Mouse (Mus musculus): ENCODE data around the gene Hcn1. TPM values are rescaled to one million over a fixed set of nuclear protein-coding genes. Genes with fewer than 3 reads are reported as not detected.

The Hcn1 gene
- total RNA-seq (2021) = under 1 TPM; 0.36 to 0.45 TPM
- long read RNA-seq, experiment 1 = 0 reads
- long read RNA-seq, experiment 2 = 0 reads

DNA sequence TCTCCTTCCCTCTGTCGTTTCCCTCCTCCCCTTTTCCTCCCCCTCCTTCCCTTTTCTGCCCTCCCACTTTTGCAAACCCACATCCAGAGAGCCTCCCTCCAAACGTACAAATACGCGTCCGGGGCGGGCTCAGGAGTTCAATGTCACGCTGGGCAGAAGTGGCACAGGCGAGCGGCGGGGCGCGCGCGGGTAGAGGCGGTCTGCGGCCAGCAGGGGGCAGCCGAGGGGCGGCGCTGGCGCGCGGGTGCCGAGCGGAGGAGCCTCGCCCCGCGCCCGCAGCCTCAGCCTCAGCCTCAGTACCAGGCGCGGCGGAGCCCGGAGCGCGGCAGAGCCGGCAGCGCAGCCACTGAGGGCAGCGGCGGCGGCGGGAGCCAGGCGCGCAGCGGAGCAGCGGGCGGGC lies at the start of gene Hcn1:
Gene Hcn1 (plus strand): TSS at position 140 of the 400 bp plus-strand sequence.
- DNase-seq (ENCODE audit: low spot score in 2 of 2) = peak; percentile 48 to 64

DNA sequence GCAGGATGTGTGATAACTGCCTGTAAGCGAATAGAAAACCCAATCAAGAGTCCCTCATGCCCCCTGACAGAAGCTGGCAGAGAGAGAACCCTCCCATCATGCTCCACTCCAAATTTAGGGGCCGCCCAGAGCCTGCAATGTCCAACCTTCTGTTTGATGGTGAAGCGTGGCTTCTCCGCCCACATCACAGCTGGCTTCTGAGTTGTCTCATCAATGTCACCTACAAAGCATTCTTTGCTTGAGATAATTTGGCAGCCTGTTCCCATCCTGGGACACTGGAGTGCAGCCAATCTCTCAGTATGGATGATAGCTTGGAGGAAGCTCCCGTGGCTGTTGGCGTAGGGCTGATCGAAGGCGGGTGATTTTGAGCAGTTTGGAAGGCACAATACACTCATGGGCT lies 34.9 kb upstream of the Hcn1 start:
- DNase-seq (ENCODE audit: low spot score in 2 of 2) = no peak

DNA sequence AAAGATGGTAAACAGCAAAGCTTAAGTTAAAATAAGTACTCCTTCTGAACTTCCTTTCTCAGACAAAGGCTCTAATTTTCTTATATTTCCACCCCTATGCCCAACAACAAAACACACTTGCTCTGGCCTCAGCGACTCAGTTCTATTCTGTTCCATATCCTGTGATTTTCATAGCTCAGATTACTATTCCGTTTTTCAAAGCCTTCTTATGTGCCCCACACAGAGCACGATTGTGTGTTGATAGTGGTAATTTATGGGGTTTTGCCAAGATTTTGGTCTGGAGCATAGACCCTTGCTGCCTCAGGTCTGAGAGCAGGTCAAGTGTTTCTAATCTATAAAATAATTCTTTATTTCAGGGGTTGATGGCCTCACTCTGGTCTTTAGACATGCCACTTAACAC lies 30.4 kb upstream of the Hcn1 start:
- DNase-seq (ENCODE audit: low spot score in 2 of 2) = no peak

DNA sequence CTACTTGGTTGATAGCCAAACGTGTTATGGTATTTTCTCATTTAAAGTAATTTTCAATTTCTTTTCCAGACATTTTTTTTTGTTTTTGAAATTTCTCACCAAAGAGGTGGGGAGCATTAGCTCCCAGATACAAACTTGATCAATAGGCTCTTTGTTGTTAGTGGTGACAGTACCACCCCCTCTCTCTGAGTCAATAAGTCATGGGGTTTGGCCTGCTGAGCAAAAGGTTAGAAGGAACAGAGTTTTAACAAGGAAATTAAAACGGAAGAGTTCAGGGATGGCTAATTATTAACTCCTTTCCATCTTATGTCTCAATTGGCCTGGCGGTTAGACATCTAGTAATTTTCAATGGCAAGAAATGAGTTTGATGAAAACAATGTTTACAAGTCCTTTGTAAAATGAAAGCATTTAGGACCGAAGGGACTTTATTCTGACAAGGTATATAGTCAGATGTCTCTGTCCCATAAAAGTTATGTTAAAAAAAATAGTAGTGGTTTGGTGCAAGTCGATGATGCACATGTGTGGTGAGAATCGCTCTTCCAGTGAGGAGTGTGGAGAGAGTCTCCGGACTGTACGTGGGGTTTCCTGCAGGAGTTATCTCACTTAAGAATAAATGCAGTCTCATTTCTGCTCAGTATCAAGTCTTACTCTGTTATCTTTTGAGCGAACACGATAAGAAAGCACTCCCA lies 7.5 kb upstream of the Hcn1 start:
- no peak for DNase-seq (ENCODE audit: low spot score in 2 of 2)

DNA sequence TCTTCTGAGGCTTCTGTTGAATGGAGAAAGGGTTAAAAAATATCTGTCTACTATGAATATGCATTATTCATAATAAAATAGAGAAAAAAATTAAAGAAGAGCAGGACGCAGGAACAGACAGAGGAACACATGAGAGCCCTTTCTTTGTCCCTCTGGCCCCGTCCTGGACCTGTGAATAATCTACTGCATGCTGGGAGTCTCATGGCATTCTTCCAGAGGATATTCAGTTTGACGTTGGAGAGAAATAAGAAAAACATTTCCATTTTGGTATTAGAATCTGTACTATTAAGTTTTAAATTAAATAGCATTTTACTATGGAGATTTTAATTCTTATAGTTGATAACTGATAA lies 7.0 kb upstream of the Hcn1 start:
- DNase-seq (ENCODE audit: low spot score in 2 of 2) = no peak

- DNase-seq (ENCODE audit: low spot score in 2 of 2) = no peak
Measured at GRCm38 (mm10) chr13:117601331-117601965, 672 bp upstream of the Hcn1 start.

DNA sequence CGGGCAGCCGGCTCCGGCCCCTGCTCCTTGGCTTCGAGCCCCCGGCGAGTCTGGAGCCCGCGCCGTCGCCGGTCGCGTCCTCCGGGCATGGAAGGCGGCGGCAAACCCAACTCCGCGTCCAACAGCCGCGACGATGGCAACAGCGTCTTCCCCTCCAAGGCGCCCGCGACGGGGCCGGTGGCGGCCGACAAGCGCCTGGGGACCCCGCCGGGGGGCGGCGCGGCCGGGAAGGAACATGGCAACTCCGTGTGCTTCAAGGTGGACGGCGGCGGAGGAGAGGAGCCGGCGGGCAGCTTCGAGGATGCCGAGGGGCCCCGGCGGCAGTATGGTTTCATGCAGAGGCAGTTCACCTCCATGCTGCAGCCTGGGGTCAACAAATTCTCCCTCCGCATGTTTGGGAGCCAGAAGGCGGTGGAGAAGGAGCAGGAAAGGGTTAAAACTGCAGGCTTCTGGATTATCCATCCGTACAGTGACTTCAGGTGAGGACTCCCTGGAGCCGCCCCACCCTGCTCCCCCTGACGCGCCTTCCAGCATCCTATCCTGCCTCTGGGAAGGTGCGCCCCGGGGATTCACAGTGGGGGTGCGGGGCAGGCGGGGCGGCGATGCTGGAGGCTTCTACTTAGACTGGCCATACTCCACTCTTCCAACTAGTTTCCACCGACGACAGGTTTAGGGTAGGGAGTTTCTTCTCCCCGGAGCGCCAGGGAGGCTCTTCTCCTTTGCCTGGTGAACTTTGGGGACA lies 668 bp downstream of the Hcn1 start:
- DNase-seq (ENCODE audit: low spot score in 2 of 2) = no peak

DNA sequence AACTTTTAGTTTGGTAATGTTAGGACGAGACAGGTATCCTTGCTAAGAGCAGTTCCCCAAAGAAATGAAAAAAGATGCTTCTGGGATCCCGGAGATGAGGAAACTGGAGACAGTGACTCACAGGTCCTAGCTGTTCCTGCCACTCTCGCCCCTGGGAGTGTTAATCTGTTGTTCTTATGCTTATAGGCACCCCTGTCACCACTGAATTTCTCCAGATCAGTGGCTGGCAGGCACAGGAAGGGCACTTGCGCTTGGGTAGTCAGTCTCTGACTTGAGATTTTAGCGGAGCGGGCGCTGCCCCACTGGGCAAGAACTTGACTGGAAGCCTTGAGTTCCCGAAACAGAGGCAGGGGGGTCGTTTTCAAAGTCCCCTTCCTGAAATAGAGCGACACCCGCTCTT lies 1.3 kb downstream of the Hcn1 start:
- DNase-seq (ENCODE audit: low spot score in 2 of 2) = no peak

- DNase-seq (ENCODE audit: low spot score in 2 of 2) = no peak
Measured at GRCm38 (mm10) chr13:117604073-117604472, 2.0 kb downstream of the Hcn1 start.

DNA sequence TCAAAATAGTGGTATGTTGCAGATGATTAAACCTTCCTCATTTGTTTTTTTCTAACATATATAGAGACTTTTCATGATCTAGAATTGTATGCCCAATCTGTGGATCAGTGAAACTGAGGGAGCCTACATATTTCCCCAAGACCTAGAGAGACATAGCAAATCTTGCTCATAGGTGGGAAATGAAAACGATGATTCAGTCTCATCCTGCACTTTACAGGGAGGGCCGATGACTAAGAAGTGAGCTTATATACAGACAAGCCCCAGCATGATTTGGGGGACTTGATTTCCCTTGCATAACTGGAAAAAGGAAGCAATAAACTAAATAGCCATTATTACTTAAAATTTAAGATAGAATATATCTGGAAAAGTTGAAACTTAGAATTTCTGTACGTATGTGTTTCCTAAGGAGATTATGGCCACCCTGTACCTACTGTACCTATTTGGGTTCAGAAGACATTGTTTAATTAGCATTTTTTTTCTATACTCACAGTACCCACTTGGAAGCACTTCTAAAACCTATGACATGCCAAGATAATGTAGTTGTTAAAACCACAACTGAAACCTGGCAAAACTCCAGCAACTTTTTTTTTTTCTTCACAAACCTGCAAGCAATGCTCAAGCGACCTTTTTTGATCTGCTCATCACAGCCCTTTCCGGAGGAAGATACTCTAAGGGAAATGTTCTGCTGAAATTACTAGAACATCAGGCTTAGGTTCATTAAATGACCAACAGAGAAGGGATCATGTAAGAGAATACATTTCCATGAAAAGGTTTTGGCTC lies 3.0 kb downstream of the Hcn1 start:
- no peak for DNase-seq (ENCODE audit: low spot score in 2 of 2)

GRCm38 (mm10) chr13:117611881-117612280 lies 9.8 kb downstream of the Hcn1 start:
- no peak for DNase-seq (ENCODE audit: low spot score in 2 of 2)

- no peak for DNase-seq (ENCODE audit: low spot score in 2 of 2)
Measured at GRCm38 (mm10) chr13:117619544-117619943, 17.4 kb downstream of the Hcn1 start.

GRCm38 (mm10) chr13:117657501-117657900 lies 55.4 kb downstream of the Hcn1 start:
- DNase-seq (ENCODE audit: low spot score in 2 of 2) = no peak

DNA sequence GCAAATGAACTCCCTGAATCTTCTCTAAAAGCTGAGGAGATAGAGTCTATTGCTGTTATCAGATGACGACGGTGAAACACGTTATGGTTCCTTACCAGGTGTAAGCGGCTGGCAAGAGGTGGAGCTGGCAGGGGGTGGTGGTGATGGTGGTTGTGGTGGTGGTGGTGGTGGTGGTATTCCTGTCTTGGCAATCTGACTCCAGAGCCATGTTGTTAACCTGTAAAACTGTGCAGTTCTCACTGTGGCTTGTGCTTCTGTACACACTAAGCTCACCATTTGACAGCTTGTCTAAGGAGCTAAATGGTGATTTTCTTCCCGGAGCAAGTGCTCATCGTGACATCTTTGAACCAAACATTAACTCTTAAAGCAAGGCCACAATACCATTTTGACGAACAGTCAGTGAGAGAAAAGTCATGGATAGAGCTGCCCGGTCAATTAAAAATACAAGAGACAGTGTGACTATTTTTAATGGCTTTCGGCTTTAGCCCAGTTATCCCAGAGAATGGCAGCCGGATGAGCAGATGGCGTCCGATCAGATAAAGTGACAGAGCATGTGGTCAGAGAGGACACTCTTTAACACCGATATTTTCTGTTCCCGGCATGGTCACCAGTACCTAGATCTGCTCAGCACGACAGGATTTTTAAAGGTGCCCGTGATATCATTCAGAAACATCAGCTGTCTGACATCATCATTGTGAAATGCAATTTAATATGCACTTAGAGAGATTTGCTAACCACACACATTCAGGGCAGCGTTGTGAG lies 56.5 kb downstream of the Hcn1 start:
- no peak for DNase-seq (ENCODE audit: low spot score in 2 of 2)

GRCm38 (mm10) chr13:117659511-117659910 lies 57.4 kb downstream of the Hcn1 start:
- no peak for DNase-seq (ENCODE audit: low spot score in 2 of 2)

DNA sequence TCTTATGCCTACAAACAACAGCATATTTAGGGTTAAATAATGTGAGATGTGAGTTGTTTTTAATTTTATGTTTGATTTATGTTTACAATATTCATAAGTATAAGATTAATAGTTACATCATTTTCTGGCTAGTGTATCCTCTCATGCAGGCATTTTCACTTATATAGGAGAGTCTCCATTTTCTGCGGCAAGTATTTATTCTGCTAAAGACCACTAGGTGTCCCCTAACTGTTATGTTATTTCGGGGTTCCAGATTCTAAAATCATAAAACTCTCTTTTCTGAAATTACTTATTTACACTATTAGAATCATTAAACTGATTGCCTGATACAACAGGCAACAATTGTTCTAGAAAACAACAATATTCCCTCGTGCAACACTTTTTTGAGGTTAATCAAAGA lies 60.5 kb downstream of the Hcn1 start:
- DNase-seq (ENCODE audit: low spot score in 2 of 2) = no peak

DNA sequence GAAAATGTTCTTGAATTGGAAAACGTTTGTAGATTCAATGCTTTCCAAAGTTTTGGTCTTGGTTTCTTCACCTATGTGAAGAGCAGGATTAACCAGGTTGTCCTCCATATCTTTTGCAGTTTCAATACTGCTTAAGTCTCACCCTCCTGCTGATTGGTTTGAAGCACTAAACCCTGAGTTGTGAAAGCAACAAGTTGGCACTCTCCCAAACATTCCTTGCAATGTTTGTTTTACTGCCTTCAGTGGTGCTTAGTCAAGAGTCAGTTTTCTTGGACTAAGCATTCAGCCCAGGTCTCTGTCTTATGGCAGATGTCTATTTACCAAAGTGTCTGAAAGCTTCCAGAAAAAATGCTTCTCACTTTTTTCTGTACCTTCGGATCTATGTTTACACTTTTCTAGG lies 67.2 kb downstream of the Hcn1 start:
- no peak for DNase-seq (ENCODE audit: low spot score in 2 of 2)

DNA sequence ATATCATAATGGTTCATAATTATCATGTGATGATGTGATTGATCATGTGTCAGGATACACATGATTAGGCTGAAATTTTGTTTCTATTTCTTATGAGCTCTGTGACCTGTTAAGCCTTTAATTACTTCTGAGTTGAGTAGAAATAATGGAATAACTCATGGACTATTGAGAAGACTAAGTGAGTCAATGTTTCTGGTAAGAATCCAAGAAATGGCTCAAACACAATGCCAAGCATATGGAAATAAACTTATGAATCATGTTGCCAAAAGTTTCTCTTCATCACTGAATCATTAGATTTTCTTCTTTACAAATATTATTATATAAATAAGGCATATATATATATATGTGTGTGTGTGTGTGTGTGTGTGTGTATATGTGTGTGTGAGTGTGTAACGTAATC lies 69.7 kb downstream of the Hcn1 start:
- no peak for DNase-seq (ENCODE audit: low spot score in 2 of 2)

DNA sequence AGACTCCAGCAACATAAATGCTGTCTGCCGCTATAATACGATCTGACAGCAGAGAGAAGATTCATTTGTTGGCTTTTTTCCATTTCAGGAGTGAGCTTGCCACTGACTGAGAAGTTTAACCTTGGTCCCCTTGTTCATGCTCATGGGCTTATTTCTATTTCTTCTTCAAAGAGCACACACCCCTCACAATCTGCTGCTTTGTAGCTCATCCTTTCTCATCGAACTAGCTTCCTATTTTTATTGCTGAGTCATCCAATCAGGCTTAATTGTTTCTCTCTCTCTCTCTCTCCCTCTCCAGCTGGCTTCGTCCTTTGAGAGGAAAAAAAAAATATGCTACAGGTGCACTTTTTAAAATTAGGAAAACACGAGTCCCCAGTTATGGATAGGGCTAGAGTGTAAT lies 74.3 kb downstream of the Hcn1 start:
- DNase-seq (ENCODE audit: low spot score in 2 of 2) = no peak

GRCm38 (mm10) chr13:117687670-117688069 lies 85.5 kb downstream of the Hcn1 start:
- DNase-seq (ENCODE audit: low spot score in 2 of 2) = no peak
